Mouse (Mus musculus) small intestine, adult 2 months (tissue): ENCODE results near the gene Ccdc155.

Experiments used
- CTCF ChIP-seq: fragments of 200-500 bp; IDR thresholded peaks from 2 replicates; pipeline ENCODE4 v1.5.1; 2012; ENCODE audit warnings: low read depth, mild to moderate bottlenecking, control low read depth, inconsistent platforms, low read length, moderate library complexity, mixed read lengths; ENCODE audit not compliant: insufficient replicate concordance, insufficient read length; ENCODE audit errors: extremely low read depth
- POLR2A ChIP-seq: fragments of 200-500 bp; IDR thresholded peaks from 2 replicates; pipeline ENCODE4 v1.6.1; 2012; ENCODE audit warnings: low read depth, mild to moderate bottlenecking, control low read depth, inconsistent platforms, low read length, moderate library complexity

DNA sequence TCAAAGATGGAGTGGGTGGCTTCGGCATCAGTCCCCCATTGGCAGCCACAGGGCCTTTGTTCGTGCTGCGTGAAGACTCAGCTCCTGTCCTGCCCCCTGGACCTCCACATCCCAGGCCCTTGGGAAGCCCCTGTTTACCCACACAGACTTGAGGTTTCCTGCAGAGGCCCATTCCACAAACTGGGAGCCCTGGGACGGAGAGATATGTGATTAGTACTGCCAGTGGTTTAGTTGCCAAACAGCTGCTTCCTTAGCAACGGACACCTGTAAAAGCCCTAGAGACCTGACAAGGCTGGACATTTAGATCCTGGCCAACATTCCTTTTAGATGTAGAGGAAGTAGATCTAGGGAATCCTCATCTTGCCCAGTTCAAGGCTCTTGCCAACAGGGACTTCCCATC, 62.8 kb downstream of the Ccdc155 start:
- TF ChIP-seq CTCF (no peak), POLR2A (no peak)
